Mouse (Mus musculus) hindbrain, embryonic 15.5 days (tissue): ENCODE measurements around the gene Eln. TPM values are rescaled to one million over a fixed set of nuclear protein-coding genes. Genes with fewer than 3 reads are reported as not detected.

ENCODE experiments used
- ATAC-seq: fragments of 200-750 bp; cut with Nextera tagmentation; 2 replicates; pipeline ENCODE4 v1.8.0; 2017; ENCODE audit warnings: low read depth, moderate number of reproducible peaks, moderate TSS enrichment; ENCODE audit not compliant: low FRiP score
- H3K27ac ChIP-seq: fragments of 300-500 bp; sonication (generic); replicated peaks from 2 replicates; pipeline ENCODE4 v1.5.1; 2015; ENCODE audit warnings: mild to moderate bottlenecking, inconsistent platforms
- H3K27me3 ChIP-seq: fragments of 300-500 bp; sonication (generic); 2 replicates; pipeline ENCODE4 v1.6.1; 2015; ENCODE audit warnings: control low read depth, inconsistent platforms
- H3K36me3 ChIP-seq: fragments of 300-500 bp; sonication (generic); 2 replicates; pipeline ENCODE4 v1.6.1; 2015; ENCODE audit warnings: control low read depth, inconsistent platforms
- H3K4me1 ChIP-seq: fragments of 300-500 bp; sonication (generic); replicated peaks from 2 replicates; pipeline ENCODE4 v1.6.1; 2015; ENCODE audit warnings: control low read depth, inconsistent platforms
- H3K4me2 ChIP-seq: fragments of 300-500 bp; sonication (generic); 2 replicates; pipeline ENCODE4 v1.6.1; 2015; ENCODE audit warnings: moderate library complexity, mild to moderate bottlenecking, inconsistent platforms
- H3K4me3 ChIP-seq: fragments of 300-500 bp; sonication (generic); 2 replicates; pipeline ENCODE4 v1.5.1; 2015; ENCODE audit warnings: mild to moderate bottlenecking, inconsistent platforms
- H3K9ac ChIP-seq: fragments of 300-500 bp; sonication (generic); 2 replicates; pipeline ENCODE4 v1.6.1; 2015; ENCODE audit warnings: inconsistent platforms
- H3K9me3 ChIP-seq: fragments of 300-500 bp; sonication (generic); 2 replicates; pipeline ENCODE4 v1.6.1; 2016; ENCODE audit warnings: control low read depth, inconsistent platforms
- WGBS: fragments of 180-500 bp; shearing (Covaris S2); methylation state at CpG from one replicate; pipeline ENCODE4 v1.1.7; 2015; 5-methylcytosine and 5-hydroxymethylcytosine counted together
- polyA plus RNA-seq: library from polyadenylated mRNA; unstranded; fragments of >200 nt; fragmentation: Nextera tagmentation; extraction: Ambion mirVana; gene quantifications from 2 replicates; pipeline ENCODE4 v1.2.1, GENCODE M21; 2015

Eln gene
- polyA plus RNA-seq, 1 experiment from 2014 or later: 21.0 TPM

DNA sequence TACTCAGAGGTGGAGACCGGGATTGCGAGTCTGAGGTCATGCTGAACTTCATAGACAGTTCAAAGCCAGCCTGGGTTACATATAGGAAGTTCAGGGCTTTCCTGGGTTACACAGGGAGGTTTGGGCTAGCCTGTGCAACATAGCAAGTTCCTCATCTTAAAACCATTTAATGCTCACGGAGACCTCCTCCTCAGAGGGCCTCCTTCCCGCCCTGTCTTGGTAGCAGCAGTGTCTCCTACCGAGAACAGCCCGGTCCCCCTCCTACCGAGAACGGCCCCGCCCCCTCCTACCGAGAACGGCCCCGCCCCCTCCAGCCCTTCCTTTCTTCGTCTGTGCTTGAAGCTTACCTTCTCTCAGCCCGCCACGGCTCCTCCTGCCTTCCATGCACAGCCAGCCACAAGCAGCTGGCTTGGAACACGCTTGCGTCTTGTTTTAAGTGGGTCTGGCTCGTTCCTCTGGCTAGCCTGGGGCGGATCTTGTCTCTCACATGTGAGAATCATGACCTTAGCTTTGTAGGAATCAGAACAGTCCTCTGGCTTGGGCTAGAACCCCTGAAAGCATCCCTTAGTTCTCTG is 4.8 kb downstream of the Eln start:
- peak overlapping the region; percentile 31; the same call in 1 of the 2 replicates for H3K9ac ChIP-seq
- H3K27me3 ChIP-seq: 0 out of 2 replicates have a peak, but pooled peaks cover 3% of the 10 kb centered on the region
- no peak overlapping the region for H3K4me3 ChIP-seq
- no peak for ATAC-seq
- 10% methylated on average over 19 of the region's 19 CpGs for WGBS
- H3K4me1 ChIP-seq: peaks cover 25% of the 10 kb centered on the region
- H3K9me3 ChIP-seq: no peaks in the 10 kb centered on the region
- peak overlapping the region; percentile 15; the same call in 1 of the 2 replicates for H3K4me2 ChIP-seq
- no peak overlapping the region; the same call in 1 of the 2 replicates for H3K27ac ChIP-seq
- no peaks in the 10 kb centered on the region for H3K36me3 ChIP-seq

DNA sequence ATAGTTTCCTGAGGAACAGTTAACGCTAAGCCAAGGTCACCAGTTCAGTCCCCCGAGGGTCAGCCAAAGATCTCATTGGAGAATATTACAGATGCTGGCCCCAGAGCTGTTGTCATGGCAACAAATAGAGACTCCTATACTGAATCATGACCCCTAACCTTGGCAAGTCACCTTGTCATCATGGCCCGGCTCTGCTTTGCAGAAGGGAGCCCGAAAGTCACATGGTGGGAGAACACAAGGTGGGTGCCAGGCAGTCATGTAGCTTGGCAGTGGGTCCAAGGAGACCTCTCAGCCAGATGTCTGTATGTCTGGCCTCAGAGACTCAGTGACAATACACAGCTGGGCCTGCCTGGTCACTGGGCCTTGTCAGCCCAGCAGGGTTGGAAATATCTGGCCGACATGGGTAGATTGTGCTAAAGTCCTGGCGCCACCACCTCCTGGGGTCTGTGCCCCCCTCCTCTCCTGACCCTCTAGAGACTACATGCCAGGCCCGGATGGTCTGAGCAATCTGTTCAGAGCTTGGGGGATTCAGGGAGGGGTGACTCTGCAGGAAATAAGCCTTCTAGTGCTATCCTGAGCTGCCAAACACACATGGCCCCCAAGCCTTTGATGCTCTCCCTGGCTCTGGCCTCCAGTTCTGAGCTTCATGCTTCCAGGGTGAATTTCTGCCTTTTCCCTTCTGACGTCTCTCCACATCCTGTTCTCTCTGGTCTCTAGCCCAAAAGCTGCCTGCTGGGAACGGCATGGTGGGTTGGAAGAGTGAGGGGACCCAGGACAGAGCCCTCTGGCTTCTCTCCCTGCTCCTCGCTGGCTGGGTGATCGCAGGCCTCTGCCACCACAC is 6.4 kb downstream of the Eln start:
- peak overlapping the region; percentile 6; the same call in 1 of the 2 replicates for H3K27ac ChIP-seq

DNA sequence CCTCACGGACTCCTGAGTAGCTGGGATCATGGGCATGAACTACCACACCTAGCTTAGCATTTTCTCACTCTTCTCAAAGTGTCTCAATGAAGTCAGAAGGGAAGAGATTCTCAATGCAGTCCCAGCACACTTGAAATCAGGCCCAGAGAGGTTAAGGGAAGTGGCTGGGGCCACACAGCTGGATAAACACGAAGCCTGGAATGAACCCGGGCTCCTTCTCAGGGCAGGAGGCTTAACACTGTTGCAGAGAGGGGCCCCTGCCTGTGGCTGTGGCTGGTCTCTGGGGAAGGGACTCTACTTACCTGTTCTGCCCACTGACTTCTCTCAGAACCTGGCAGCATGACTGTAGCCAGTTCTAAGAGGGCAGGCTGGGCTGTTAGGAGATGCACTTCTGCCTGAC is 7.2 kb downstream of the Eln start:
- Histone ChIP-seq H3K36me3 (no peaks in the 10 kb centered on the region), H3K4me1 (peaks cover 20% of the 10 kb centered on the region), H3K4me3 (no peak overlapping the region), H3K9me3 (no peaks in the 10 kb centered on the region), H3K27ac (no peak overlapping the region), H3K27me3 (no peaks in the 10 kb centered on the region), H3K4me2 (no peak overlapping the region), H3K9ac (no peak overlapping the region)
- WGBS: 67% methylated on average over 3 of the region's 3 CpGs
- no peak for ATAC-seq

More for the DNA sequence above, 6.4 kb downstream of the Eln start:
- Histone ChIP-seq H3K9me3 (no peaks in the 10 kb centered on the region), H3K27me3 (0 out of 2 replicates have a peak, but pooled peaks cover 2% of the 10 kb centered on the region), H3K4me2 (no peak overlapping the region), H3K4me1 (peaks cover 20% of the 10 kb centered on the region), H3K36me3 (no peaks in the 10 kb centered on the region), H3K9ac (no peak overlapping the region), H3K4me3 (no peak overlapping the region)
- WGBS: 38% methylated on average over 11 of the region's 11 CpGs
- peak; percentile 49 for ATAC-seq

DNA sequence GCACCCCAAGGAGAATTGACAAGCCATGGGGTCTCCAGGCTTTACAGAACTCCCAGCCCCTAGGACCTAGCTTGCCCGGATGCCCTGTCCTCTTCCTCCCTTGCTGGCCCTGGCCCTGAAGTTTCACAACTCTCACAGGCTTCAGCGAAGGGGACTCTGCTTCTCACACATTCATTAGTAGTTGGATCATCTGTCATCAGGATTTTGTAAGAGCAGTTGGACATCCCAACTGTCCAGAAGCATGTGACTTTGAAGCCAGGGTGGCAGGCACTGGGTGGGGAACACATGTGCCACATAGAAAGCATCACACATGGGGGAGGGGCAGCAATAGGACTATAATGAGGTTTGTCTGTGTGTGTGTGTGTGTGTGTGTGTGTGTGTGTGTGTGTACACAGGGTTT is 12.2 kb downstream of the Eln start:
- H3K27me3 ChIP-seq: no peaks in the 10 kb centered on the region
- 84% methylated on average over 2 of the region's 2 CpGs for WGBS
- no peaks in the 10 kb centered on the region for H3K4me1 ChIP-seq
- no peaks in the 10 kb centered on the region for H3K36me3 ChIP-seq
- H3K27ac ChIP-seq: no peak overlapping the region
- H3K9ac ChIP-seq: no peak overlapping the region
- ATAC-seq: no peak
- H3K9me3 ChIP-seq: no peaks in the 10 kb centered on the region
- no peak overlapping the region for H3K4me3 ChIP-seq
- no peak overlapping the region for H3K4me2 ChIP-seq

DNA sequence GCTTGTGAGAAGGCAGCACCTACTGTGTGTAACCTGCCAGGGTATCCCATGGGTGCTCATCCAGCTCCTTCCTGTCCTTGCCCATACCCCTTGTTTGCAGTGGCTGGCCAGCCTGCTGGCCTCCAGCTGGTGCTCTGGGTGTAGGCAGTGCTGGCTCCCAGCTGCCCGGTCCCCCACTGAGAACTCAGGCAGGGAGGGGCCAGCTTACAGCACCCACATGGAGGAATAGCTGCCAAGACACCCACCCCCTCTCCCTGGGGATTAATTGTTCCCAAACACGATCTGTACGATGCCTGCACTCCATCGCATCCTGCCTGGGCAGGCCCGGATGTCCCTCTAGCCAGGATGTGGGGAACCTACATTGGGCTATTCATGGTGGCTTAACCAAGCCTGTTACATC is 13.1 kb downstream of the Eln start:
- Histone ChIP-seq H3K27ac (no peak overlapping the region), H3K4me3 (no peak overlapping the region), H3K36me3 (no peaks in the 10 kb centered on the region), H3K9me3 (no peaks in the 10 kb centered on the region), H3K27me3 (no peaks in the 10 kb centered on the region), H3K4me2 (no peak overlapping the region), H3K9ac (no peak overlapping the region), H3K4me1 (no peaks in the 10 kb centered on the region)
- WGBS: 68% methylated on average over 5 of the region's 5 CpGs
- ATAC-seq: no peak

DNA sequence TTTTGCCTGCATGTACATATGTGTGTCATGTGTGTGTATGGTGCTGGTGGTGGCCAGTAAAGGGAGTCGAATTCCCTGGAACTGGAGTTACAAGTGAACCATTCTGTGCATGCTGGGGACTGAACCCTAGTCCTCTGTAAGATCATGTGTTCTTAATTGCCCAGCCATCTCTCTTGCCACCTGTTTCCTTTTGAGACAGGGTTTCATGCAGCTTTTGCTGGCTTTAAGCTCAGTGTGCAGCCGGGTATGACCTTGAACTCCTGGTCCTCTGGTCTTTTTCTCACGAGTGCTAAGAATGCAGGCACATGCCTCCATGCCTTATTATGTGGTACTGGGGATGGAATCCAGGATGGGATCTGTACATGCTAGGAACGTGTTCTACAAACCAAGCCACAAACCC is 13.9 kb downstream of the Eln start:
- 78% methylated on average over 4 of the region's 4 CpGs for WGBS
- Histone ChIP-seq H3K4me2 (no peak overlapping the region), H3K9me3 (no peaks in the 10 kb centered on the region), H3K27me3 (no peaks in the 10 kb centered on the region), H3K4me1 (no peaks in the 10 kb centered on the region), H3K27ac (no peak overlapping the region), H3K4me3 (no peak overlapping the region), H3K36me3 (no peaks in the 10 kb centered on the region), H3K9ac (no peak overlapping the region)
- no peak for ATAC-seq

DNA sequence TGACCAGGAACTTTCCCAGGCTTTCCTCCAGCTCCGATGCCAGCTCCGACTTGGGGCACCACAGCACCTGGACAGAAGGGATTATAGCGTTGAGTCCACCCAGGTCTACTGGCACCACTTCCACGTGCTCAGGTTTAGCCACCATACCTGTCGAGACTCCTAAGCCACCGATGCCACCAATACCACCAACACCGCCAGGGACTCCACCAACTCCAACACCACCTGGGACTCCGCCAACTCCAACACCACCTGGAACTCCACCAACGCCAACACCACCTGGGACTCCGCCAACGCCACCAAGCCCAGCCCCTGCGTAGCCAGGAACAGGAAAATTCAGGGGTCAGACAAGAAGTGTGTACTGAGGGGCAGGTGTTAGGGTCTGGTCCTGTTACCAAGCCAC is 18.0 kb downstream of the Eln start:
- no peak overlapping the region for H3K4me2 ChIP-seq
- no peaks in the 10 kb centered on the region for H3K36me3 ChIP-seq
- ATAC-seq: no peak
- H3K27me3 ChIP-seq: no peaks in the 10 kb centered on the region
- H3K9me3 ChIP-seq: no peaks in the 10 kb centered on the region
- H3K27ac ChIP-seq: no peak overlapping the region
- H3K9ac ChIP-seq: no peak overlapping the region
- H3K4me1 ChIP-seq: no peaks in the 10 kb centered on the region
- H3K4me3 ChIP-seq: no peak overlapping the region
- WGBS: 96% methylated on average over 12 of the region's 12 CpGs

DNA sequence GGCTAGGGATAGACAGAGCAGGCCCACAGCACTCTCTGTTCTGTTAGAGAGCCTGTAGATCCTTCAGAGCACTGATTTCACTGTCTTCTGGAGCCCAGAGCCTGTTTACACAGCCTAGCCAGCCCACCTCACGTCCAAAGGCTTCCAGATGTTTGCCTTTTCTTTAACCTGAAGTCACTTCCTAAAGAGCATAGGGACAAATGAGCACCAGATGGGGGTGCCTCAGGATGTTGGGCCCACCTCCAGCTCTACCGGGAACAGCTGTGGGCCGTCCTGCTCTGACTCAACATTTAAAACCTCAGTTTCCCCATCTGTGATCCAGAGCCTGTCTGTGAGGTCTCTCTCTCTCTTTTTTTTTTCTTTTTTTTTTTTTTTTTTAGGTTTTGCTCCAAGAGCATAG is 18.6 kb downstream of the Eln start:
- no peaks in the 10 kb centered on the region for H3K4me1 ChIP-seq
- H3K4me3 ChIP-seq: no peak overlapping the region
- H3K9ac ChIP-seq: no peak overlapping the region
- no peaks in the 10 kb centered on the region for H3K36me3 ChIP-seq
- no peak overlapping the region for H3K4me2 ChIP-seq
- H3K9me3 ChIP-seq: no peaks in the 10 kb centered on the region
- H3K27me3 ChIP-seq: no peaks in the 10 kb centered on the region
- no peak overlapping the region for H3K27ac ChIP-seq
- ATAC-seq: no peak
- 77% methylated on average over 3 of the region's 3 CpGs for WGBS

DNA sequence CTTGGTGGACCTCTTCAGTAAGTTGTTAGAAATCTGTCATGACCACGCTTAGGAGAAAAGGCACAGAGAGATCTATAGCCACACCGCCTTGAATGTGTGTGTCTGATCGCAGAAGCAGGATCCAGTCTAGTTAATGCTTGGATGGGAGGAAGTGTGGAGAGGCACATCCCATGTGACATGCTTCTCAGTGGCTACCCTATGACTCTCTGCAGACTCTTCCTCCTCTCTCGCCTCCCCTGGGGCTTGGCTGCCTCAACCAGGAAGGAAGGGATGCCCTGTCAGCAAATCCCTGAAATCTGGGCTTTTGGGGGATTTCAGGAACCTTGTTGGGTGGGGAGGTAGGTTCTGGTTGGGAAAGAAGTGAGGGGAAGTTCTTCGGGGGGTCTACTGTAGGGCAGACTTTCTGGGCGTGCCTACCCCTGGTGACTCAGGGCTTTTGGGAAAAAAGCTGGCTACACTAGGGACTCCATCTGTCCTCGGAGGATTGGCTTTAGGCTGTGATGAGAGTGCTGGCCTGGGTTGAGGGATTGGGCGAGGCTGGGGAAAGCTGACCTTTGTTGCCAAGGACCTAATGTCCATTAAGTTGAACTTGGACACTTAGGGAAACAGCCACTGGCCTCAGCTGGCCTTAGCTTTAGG is 20.0 kb downstream of the Eln start:
- H3K27me3 ChIP-seq: no peaks in the 10 kb centered on the region
- no peaks in the 10 kb centered on the region for H3K9me3 ChIP-seq
- H3K27ac ChIP-seq: no peak overlapping the region
- ATAC-seq: no peak
- H3K4me2 ChIP-seq: no peak overlapping the region
- no peaks in the 10 kb centered on the region for H3K4me1 ChIP-seq
- H3K4me3 ChIP-seq: no peak overlapping the region
- no peaks in the 10 kb centered on the region for H3K36me3 ChIP-seq
- 87% methylated on average over 8 of the region's 8 CpGs for WGBS
- H3K9ac ChIP-seq: no peak overlapping the region

DNA sequence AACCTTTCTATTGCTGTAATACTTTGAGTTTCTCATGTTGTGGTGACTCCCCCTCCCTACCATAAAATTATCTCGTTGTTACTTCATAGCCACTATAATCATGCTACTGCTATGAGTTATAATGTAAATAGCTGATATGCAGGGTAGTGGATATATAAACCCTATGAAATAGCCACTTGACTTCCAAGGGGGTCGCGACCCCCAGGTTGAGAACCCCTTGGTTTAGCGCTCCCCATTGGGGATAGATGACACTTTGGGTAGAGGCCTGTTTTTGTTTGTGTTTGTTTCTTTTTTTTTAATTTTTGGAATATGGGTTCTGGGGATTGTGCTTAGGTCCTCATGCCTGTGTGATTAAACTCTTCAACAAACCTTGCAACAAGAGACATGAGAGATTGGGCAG is 21.8 kb downstream of the Eln start:
- Histone ChIP-seq H3K4me2 (no peak overlapping the region), H3K9ac (no peak overlapping the region), H3K4me3 (no peak overlapping the region), H3K4me1 (no peaks in the 10 kb centered on the region), H3K27me3 (no peaks in the 10 kb centered on the region), H3K9me3 (no peaks in the 10 kb centered on the region), H3K36me3 (no peaks in the 10 kb centered on the region), H3K27ac (no peak overlapping the region)
- ATAC-seq: no peak
- 74% methylated on average over 4 of the region's 4 CpGs for WGBS

DNA sequence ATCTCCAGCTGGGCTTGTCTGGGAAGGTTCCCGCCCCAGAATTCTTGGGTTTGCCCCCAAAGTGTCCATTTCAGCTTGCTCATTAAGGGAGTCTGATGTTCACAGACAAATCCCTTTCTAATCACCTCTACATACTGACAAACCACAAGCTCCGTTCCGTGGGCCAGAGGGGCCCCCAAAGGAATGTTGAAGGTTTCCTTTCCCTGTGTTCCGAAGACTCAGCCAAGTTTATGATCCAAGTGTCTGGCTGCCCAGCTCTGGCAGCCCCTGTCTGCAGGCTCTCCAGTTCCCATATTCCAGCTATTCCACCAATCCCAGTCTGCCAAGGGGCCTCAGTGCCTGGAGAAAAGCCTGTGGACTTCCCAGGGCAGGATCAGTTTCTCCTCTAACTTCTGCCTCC is 27.1 kb downstream of the Eln start:
- Histone ChIP-seq H3K9ac (no peak overlapping the region), H3K27ac (no peak overlapping the region), H3K4me1 (no peaks in the 10 kb centered on the region), H3K9me3 (no peaks in the 10 kb centered on the region), H3K36me3 (no peaks in the 10 kb centered on the region), H3K4me3 (no peak overlapping the region), H3K27me3 (0 out of 2 replicates have a peak, but pooled peaks cover 2% of the 10 kb centered on the region), H3K4me2 (no peak overlapping the region)
- ATAC-seq: no peak
- 81% methylated on average over 4 of the region's 4 CpGs for WGBS

DNA sequence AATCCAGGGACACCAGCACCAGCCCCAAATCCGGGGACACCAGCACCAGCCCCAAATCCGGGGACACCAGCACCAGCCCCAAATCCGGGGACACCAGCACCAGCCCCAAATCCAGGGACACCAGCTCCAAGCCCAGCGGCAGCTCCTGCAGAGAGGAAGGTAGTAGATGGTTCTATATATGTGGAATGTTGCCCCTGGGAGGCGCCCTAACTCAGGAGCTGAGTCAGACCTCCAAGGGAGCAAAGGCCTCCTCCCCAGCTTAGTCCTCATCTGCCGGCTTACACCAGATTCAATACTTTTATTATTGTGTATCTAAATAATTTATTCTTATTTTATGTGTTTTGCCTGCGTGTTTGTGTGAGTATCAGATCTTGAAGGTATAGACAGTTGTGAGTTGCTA is 36.0 kb downstream of the Eln start:
- Histone ChIP-seq H3K4me2 (no peak overlapping the region), H3K9ac (no peak overlapping the region), H3K9me3 (no peaks in the 10 kb centered on the region), H3K27me3 (no peaks in the 10 kb centered on the region), H3K36me3 (no peaks in the 10 kb centered on the region), H3K27ac (no peak overlapping the region), H3K4me3 (no peak overlapping the region), H3K4me1 (no peaks in the 10 kb centered on the region)
- no peak for ATAC-seq
- WGBS: 72% methylated on average over 7 of the region's 7 CpGs
